Mouse (Mus musculus) right cerebral cortex, adult 18-20 months (tissue): ENCODE results near the gene Ivl.

Experiments used
- DNase-seq: peaks from one replicate; pipeline ENCODE4 v3.0.0; 2022; ENCODE audit warnings: mixed read lengths

The Ivl gene

GRCm38 (mm10) chr3:92573449-92574041, at the start of gene Ivl:
Gene Ivl, minus strand, starts transcription at chr3:92573735.
- DNase-seq: no peak

DNA sequence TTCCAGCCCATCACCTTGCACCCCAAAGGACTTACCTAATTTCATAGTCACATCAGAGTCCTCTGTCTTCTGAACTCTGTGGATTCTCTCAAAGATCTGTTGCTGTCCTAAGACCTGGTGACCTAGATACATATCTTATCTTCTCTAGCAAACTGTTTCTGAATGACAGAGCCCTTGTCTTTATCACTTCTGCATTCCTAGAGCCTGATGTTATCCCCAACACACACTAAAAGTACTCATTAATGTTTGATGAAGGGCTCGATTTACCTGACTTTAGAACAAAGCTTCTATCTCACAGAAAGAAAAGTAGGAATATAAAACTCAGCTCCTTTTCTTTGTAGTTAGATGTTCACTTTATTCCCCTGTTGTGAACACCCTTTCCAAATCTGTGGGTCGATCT, 48.0 kb upstream of the Ivl start, which contains the start of gene Lce6a:
TSS of gene Lce6a (minus strand) at position 101 of the 400 bp plus-strand sequence.
- no peak for DNase-seq

DNA sequence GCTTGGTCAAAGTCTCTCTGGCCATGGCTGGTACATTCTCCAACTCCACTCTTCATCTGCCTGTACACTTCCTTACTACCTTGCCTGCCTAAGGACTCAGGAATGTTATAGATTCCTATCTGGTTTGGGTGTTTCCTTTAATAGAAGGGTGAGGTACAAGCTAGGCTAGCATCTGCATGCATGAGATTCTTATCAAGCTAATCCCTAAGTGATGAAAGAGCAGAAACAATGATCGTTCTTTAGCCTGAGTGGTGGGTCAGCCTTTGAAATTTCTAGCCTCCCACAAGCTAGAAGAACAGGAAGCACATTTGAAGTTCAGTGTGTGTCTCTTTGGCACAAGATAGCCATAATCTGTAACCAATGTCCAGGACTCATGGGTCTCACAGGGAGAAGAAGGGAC, 36.3 kb upstream of the Ivl start:
- no peak for DNase-seq

DNA sequence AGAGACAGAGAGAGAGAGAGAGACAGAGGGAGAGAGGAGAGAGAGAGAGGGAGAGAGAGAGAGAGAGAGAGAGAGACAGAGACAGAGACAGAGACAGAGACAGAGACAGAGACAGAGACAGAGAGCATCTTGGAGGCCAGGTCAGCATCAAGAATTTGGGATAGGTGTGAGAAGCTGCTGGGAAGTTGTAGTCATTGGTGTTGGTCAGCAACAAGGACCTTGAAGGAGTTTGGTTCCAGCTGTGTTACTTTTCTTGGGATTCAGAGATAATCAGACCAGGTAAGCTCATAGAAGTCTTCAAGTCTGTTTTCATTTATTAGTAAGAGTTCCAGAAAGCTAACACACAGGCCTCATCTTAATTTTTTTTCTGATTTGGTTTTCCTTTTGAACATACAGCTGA, 33.9 kb upstream of the Ivl start, which contains the start of gene 2210017I01Rik:
TSS of gene 2210017I01Rik (minus strand) at position 101 of the 400 bp plus-strand sequence.
- DNase-seq: no peak

GRCm38 (mm10) chr3:92602169-92602568, 28.6 kb upstream of the Ivl start:
- no peak for DNase-seq

DNA sequence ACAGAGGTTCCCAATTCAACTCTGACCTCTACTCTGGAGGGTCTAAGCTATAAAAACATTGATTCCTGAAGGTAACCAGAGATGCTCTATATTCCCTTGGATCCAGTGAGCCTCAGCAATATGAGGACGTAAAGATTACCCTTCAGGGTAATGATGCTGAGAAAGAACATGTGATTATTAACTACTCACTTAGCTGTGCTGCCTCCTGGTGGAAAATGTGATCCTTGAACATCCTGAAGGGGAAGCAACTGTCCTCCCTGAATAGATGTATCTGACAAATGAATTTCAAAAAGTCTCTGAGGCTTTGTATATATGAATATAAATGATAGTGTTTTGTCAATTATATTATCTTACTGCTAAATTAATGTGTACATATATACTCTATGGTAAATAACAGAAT, 26.9 kb upstream of the Ivl start:
- DNase-seq: no peak

- no peak for DNase-seq
Measured at GRCm38 (mm10) chr3:92599973-92600372, 26.4 kb upstream of the Ivl start.

DNA sequence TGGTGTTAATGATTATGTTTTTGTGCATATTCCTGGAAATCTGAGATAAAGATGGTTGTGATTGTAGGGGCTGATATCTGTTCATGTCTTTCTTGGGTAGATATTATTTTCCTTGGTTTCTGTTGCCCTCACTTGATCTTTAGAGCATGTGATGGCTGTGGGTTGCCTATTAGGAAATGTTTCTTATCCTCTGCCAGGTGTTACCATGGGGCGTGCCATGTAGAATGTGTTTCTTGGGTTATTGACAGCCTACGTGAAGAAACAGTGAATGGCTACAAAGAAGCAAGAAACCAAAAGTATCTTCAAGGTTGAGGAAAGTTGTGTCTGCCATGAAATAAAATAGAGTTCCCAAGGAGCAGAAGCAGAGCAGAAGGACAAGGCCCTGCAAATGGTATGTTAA, 24.9 kb upstream of the Ivl start:
- DNase-seq: no peak

DNA sequence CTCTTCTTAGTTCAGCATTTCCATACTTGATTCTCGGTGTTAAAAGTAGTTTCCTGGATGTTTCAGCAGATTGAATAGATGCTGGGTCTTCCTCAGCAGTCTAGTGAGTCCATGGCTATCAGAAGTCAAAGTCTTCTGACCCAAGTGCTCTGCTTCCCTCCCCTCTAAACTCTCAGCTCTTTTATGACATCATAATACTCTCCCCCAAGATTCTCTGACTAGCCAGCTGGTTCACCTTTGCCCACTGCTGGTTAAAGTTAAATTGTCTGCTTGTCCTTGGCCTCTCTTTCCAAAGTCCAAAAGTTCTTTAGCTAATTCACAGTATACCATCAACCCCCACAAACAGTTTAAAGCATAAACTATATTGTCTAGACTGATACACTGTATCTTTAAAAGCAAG, 15.3 kb upstream of the Ivl start, which contains the start of gene Smcp:
TSS of gene Smcp (minus strand) at position 140 of the 400 bp plus-strand sequence.
- DNase-seq: no peak

DNA sequence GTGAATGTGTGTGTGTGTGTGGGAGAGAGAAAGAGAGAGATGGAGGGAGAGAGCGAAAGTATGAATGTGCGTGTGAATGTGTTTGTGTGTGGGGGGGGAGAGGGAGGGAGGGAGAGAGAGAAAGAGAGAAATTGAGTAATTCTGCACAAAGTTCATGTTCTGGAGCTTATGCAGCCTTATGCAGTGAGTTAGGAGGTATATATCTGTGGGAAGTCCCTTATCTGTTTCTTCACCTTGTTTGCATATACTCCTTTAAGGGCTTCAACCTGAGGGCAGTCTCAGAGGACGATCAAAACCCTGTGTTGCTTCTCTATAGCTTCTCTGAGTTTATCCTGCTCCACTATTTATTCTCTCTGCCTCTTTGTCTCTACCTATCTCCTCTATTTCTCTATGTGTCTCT, 13.7 kb upstream of the Ivl start:
- no peak for DNase-seq

DNA sequence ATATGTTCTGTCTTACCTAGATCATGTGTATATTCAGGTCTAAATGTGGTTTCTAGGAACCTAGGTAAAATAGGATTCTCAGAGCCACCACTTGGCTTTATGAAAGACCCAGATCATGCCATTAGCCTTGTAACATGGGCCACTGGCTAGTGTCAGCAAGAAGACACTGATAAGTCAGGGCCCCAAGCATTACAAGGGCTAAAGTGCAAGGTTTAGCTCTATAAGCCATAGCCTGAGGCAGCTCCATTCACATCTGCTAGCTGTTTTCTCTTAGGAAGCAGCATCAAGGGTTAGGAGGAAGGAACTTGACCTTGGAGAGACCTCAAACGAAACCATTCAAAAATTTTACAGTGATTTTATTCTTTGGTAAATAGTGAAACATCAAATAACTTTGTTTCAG, 11.5 kb upstream of the Ivl start:
- no peak for DNase-seq

DNA sequence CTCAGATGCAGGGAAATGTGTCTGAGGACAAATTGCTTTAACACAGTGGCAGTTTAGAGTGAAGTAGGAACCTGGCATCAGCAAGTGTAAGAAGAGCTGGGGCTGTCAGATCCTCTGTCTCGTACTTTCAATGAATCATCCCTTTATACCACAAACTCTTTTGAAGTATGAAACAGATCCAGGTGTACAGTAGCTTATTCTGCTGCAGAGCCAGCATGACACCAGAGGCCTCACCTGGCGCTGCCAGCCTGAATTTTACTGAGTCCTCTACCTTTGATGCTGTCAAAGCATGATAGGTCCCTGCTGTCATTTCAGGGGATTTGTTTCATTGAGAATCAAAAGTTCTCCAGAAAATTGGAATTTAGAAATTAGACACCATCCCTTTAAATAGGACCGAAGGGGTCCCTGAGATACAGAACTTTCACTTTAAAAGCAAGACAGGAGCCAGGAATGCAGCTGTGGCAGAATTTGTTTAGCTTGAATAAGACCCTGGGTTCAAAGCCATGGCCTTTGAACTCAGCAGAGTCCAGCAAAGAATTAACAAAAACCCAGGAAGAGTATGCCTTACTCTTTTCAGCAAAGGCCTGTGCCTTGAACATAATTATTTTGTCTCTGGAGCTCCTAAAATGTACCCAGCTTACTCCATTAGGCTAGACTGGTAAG, 9.8 kb upstream of the Ivl start:
- DNase-seq: no peak

GRCm38 (mm10) chr3:92579508-92579907, 6.0 kb upstream of the Ivl start:
- no peak for DNase-seq

DNA sequence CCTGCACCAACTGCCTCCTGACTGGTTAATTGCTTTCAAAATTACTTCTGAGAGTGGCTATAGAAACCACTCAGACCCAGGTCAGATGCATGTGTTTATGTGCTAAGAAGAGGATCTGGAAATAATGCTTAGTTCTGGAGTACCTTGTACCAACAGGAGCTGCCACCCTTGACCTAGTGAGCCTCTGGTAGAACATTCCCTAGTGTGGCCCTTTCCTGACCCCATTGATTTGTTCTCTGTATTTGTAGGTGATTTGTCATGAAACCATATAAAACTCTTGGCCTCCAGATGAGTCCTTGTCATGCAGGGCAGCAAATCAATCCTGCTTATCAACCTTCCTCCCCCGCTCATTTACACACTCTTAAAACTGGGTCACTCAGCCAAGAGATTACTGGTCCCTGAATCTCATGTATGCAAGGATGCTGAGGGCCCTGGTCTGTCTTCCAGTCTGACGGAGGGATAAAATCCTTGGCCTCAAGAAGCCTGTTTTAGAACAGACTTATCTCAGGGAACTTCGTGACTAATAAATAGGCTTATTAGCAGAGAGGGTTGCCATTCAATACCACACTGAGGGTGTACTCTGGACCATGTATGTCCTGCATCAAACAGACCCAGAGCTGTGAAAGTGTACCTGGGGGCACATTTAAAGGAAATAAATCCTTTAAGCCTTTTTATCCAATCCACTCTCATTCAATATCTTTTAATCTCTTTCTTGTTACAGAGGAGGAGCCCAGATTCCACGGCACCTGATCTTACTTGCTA, 5.3 kb upstream of the Ivl start:
- no peak for DNase-seq

DNA sequence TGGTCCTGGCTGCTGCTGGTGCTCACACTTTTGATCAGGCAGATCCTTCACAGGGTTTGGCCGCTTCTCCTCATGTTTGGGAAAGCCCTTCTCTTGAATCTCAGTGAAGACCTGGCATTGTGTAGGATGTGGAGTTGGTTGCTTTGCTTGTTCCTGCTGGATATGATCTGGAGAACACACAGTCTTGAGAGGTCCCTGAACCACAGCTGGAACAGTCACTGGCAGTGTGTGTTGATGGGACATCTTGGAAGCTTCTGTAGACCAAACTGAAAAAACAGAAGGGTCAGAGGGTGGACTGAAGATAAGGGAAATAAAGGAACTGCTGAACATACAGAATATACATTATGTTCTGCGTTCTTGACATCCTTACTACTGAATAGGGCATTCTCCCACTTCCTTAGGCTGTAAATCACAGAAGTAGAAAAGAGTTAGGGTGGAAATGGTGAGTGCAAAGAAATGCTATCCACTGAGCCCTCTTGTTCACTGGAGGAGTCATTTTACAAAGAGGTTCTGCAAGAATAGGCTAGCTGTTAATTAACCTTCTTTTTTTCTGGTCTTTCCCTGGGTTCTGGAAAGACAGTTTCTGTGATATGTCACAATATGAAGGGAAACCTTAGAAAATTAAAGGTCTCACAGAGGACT, 900 bp downstream of the Ivl start:
- no peak for DNase-seq

GRCm38 (mm10) chr3:92568752-92569151, 4.8 kb downstream of the Ivl start:
- no peak for DNase-seq

DNA sequence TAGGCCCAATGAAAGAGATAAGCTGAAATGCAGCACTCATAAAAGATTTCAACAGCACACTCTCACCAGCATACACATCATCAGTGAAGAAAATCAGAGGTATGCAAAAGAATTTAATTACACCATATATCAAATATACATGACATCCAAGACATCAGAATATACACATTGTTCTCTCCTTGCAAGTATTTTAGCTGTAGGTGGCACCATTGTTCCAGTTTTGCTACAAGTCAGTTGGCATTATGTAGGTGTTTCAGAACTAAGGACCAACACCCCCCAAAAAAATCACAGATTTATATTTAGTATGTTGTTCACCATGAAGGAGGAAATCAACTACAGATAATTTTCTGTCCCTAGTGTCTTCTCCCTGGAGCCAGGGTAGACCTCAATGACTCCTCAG, 8.1 kb downstream of the Ivl start:
- no peak for DNase-seq

GRCm38 (mm10) chr3:92534411-92534810, 39.1 kb downstream of the Ivl start, which contains the start of gene 2310046K23Rik:
Gene 2310046K23Rik, minus strand, starts transcription at chr3:92534511.
- DNase-seq: no peak
